Mouse (Mus musculus): ENCODE results near the gene Slfn8.

GRCm38 (mm10) chr11:83061806-83062205 is 41.2 kb upstream of the Slfn8 start:
- TF ChIP-seq CTCF (conservative IDR thresholded peaks at IDR 0.05; ENCODE audit: insufficient read depth, insufficient read length, low read depth, low read length): no peak
- TF ChIP-seq POLR2A (IDR thresholded peaks at IDR 0.05; ENCODE audit: low read depth, low read length): no peak
